Mouse (Mus musculus) natural killer cell, adult 2 months (primary cell): ENCODE data around the gene Lbhd1.
"Not testable (repeated sequence)": the region's sequence is repeated elsewhere in the genome, so short reads cannot be mapped to it uniquely, and the experiment has no call there.

Experiments
- DNase-seq, 2 experiments: peaks; one replicate each; pipeline ENCODE4 v3.0.0; 2022; ENCODE audit warnings: low spot score in 2 of 2

The Lbhd1 gene

DNA sequence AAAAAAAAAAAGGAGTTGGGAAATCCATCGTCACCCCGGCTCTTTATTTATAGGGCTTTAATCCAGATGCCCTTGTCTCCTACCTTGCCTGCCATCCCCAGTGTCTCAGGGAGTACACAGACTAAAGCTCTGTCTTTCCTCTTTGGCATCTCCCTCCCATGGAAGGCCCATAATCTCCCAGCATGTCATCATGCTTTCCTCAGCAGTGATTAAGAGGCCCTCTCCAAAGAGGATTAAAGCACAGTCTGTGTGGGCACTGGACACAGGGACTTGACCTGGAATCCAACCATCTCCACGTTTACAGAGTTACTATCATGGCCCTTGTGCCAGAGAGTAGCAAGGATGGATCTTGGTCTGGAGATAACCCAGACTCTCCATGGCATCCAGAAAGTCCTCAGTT lies at the start of gene Lbhd1, which contains the start of gene Gm49403:
TSS of gene Lbhd1 (plus strand) at position 117 of the 400 bp plus-strand sequence.
TSS of gene Gm49403 (plus strand) at position 315 of the 400 bp plus-strand sequence.
- DNase-seq = no peak

DNA sequence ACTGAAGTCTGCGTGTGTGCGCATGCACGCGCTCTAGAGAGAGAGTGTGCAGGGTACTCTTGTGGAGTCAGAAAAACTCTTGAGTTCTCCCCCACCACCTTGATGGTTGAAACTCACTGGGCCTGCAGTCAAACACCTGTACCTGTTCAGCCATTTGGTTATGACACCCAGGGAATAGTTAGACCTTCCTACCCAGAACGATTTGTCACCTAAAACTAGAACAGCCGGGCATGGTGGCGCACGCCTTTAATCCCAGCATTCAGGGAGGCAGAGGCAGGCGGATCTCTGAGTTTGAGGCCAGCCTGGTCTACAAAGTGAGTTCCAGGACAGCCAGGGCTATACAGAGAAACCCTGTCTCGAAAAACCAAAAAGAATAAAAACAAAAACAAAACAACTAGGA lies 47.2 kb upstream of the Lbhd1 start:
- not testable (repeated sequence) for DNase-seq

DNA sequence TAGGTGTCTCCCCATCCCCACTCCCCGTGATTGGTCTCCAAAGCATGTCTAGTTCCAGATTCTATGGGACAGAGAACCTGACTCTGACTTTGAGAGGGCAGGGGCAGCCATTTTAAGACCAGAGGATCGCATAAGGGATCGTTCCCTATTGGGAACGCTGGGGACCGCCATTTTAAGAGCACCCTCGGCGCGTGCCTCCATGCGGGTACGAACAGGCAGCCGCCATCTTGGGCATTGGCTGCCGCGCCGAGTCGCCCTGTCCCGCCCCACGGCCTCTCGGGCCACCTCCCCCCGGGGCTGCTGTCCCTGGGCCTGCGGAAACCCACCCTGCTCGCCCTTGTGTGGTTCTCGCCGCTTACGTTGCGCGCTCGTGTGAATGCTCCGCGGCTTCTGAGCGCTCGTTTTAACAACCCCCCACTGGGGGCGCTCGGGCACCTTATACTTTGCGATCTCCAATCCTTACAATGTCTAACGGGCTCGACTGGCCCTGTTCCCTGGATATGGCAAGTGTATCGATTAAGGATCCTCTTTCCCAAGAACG lies 46.2 kb upstream of the Lbhd1 start, which contains the start of gene Bscl2:
TSS of gene Bscl2 (plus strand) at position 217 of the 541 bp plus-strand sequence.
- DNase-seq = peak; percentile 80 to 85

DNA sequence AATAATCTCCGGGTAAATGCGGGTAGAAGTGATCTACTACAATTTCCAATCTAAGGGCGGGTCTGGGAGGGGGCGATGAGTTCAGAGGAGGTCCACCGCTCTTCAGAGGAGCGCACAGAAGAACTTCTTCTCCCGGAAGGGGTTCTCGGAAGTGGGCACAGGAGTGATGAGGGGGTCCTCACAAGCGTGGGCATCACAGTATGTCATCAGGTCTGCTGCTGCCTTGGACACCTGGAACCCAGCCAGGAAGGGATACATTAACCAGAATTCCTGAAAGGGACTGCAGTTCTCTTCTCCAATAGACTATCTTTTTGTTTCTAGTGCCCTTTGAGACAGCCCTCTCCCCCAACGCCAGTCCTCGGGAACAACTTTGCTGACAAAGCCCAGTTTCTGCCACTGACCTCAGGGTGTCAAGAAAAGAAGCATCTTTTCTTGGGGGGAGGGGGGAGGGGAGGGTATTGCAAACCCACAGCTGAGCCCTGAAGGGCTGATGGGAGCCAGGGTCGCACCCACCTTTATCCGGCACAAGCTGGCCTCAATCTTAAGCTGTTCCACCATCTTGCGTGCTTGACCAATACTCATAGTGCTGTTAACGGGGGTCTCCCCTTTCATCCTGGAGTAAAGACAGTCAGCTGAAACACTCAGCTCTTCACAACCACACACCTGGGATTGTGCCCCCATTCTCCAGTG lies 45.3 kb upstream of the Lbhd1 start:
- DNase-seq = no peak

DNA sequence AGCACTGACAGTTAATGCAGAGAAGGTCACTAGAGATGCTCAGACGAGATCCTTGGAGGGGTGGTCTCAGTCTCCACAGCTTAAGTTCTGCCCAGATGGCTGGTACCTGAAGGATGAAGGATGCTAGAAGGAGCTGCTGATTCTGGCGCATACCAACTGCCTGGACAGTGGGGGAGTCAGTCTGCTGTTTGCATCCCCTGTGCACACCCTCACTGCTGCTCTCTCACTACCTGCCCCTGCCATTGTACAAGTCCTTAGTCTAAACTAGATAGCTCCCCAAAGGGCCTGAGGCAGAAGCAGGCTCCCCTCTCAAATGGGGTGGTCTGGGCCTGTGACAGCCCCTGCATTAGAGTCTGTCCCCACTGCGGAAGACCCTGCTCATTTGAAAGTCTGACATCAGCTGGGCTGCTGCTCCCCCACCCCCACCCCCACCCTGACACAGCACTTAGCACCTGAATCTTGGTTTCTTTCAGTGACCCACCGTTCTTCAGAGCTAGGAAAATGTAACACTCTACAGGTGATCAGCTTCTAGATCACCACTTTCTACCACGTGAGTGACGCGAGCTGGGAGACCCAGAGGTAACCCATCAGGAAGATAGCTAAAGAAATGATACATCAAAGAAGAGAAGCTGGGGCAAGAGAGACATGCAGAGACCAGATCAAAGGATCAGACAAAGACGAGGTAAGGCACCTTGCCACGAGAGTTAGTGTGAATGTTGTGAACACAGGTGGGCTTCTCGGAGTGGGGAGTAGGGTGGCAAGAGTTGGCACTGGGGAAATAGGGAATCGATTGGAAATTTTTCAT lies 44.2 kb upstream of the Lbhd1 start, which contains the start of gene Gng3:
TSS of gene Gng3 (minus strand) at position 92 of the 805 bp plus-strand sequence.
- no peak for DNase-seq

DNA sequence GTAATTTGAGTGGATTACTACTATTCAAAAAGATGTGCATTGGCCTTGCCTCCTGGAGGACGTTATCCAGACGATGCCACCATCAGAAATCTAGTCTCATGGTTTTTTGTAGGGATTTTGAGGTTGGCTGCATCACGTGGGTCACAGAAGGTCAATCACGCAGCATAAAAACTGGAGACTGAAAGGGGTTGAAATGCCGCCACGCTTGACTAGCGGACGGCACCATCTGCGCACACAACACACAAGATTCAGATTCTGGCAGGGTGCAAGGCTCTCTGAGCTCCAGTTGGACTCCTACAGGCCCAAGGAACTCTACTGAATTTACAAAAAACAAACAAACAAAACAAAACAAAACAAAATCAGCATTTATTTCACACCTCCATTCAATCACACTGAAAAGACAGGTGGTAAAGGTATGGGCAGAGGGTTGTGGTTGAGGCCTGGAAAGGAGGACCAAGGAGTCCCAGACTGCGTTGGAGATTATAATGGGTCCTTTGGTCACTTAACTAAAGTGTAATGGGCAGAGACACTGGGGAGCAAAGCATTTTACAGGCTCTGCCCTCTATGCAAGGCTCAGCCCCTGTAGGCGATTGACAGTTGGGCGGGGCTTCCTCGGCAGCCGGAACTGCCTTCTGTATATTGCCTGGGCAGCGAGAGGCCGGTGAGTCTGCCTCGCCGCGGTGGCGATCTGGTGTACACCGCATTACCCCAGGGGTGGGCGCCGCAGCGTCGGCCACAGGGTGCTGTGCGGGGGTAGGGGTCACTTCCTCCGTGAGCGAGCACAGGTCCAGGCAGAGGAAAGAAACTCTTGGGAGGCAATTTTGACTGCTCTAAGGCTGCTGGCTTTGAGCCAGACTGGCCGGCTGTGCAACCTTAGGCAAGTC lies 43.4 kb upstream of the Lbhd1 start:
- DNase-seq = peak; percentile 58 to 65

DNA sequence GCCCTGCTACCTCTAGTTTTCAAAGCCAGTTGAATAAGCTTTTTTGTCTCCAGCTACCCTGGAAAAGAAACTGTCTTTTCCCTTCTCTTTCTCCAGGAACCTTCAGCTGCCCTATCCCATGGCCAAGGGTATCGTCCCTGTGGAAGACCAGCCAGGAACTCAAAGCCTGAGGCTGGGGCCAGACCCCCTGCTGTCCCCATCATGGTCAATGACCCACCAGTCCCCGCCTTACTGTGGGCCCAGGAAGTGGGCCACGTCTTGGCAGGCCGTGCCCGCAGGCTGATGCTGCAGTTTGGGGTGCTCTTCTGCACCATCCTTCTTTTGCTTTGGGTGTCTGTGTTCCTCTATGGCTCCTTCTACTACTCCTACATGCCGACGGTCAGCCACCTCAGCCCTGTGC lies 42.5 kb upstream of the Lbhd1 start:
- DNase-seq = no peak

DNA sequence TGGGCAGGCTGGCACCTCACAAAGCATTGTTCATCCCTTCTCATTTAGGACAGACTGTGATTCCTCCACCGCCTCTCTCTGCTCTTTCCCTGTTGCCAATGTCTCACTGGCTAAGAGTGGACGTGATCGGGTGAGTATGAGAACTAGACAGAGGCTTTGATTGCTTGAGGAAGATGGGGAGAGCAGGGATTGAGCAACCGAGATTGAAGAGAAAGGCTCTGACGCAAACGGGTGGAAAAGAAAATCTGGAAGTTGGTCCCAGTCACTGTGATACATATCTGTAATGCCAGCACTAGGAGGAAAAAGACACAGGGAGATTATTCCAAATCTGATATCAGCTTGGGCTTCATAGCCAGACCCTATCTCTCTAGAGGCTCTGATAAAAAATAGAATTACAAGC lies 40.6 kb upstream of the Lbhd1 start:
- no peak for DNase-seq

DNA sequence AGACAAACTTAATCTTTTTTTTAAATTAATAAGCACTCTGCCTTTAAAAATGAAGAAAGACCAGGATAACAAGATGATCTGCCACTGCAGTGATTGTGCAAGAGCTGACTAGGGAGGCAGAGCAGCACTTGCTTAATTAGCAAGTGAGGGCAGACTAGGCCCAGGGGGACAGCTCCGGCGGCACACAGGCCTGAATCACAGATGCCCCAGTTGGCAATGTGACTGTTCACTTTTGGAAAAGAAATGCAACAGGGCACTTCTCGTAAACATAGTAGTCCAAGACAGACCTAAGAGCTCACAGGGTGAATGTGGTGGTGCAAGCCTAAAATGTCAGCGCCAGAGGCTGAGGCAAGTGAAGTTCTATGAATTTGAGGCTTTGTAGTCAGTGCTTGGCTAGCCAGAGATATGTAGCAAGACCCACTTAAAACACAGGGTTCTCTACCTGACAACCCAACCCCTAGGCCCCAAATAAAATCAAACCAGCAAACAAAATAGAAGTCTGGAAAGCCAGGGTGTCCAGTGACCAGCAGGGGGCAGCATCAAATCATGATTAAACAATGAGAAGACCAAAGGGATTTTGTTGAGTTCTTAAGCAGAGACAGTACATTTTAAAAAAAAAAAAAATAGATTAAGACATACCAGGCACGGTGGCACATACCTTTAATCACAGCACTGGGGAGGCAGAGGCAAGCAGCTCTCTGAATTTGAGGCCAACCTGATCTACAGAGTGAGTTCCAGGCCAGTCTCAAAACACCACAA lies 39.0 kb upstream of the Lbhd1 start:
- peak; percentile 73 to 81 for DNase-seq

DNA sequence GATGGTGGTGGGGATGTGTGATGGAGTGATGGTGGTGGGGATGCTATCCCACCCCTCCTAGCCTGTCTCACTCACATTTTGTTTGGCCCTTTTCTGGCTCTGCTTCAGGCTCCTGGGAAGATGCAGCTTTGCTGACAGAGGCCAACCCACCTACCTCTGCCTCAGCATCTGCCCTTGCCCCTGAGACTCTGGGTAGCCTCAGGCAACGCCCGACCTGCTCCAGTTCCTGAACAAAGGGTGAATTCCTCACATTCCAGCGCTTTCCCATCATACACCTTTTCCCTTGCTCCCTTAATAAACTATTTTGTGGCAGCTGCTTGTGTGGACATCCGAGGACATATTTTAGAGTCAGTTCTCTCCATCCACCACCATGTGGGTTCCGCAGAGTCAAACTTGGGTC lies 35.2 kb upstream of the Lbhd1 start:
- no peak for DNase-seq

DNA sequence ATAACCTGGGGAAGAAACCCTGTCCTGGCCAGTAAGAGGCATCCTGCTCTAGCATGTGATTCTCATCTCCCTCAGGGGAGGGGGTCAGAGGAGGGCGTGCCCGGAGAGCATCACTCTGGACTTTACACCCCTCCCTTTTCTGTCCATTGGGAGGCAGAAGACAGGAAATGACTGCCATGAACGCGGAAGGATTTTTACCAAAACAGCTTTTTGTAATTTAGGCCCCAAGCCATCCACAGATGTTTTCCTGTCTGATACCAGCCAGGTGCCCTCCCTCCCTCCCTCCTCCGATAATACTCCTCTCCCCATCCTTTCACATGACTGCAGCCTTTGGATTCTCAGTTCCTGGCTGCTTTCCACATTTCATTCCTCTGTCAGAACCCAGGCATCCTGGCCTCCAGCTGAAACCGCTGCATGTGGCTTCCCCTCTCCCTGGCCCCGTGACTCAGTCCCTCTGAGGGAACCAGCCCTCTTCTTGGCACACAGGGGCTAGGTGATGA lies 33.1 kb upstream of the Lbhd1 start, which contains the start of gene Lrrn4cl:
TSS of gene Lrrn4cl (plus strand) at position 367 of the 500 bp plus-strand sequence.
- no peak for DNase-seq

DNA sequence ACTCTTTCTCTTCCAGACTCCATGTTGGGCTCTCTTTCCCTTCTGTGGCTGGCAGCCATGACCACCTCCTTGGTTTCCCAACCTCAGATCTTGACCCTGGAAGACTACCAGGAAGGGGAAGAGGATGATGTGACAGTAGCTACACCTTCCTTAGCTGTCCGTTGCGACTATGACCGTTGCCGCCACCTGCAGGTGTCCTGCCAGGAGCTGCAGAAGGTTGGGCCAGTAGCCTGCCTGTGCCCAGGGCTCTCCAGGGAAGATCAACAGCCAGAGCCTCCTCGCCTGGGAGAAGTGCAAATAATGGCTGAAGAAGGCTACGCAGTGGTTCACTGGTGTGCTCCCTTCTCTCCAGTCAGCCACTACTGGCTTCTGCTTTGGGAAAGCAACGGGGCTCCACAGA lies 31.9 kb upstream of the Lbhd1 start:
- no peak for DNase-seq

DNA sequence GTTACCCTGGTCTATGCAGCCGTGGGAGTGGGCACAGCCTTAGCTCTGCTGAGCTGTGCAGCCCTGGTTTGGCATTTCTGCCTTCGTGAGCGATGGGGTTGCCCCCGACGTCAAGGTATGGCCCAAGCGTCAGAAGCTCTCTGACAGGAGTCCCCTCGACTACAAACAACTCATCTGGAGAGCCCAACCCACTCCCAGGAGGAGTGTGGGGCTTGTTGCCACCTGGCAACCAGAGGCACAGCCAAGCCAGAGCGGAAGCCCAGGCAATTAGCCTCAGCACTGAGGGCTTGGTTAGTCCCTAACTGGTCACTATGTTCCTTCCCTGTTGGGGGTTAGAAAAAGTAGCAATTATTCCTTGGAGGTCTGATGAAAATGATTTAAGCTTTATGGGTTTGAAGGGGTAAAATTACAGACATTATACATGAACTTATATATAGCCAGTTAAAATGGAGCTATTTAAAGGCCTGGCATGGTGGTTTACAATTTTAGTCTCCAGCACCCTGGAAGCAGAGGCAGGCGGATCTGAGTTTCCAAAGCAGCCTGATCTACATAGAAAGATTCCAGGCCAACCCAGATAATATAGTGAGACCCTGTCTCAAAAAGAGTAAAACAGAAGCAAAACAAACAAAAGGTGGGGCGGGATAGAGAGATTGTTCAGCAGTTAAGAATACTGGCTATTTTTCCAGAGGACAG lies 31.1 kb upstream of the Lbhd1 start:
- DNase-seq = no peak

DNA sequence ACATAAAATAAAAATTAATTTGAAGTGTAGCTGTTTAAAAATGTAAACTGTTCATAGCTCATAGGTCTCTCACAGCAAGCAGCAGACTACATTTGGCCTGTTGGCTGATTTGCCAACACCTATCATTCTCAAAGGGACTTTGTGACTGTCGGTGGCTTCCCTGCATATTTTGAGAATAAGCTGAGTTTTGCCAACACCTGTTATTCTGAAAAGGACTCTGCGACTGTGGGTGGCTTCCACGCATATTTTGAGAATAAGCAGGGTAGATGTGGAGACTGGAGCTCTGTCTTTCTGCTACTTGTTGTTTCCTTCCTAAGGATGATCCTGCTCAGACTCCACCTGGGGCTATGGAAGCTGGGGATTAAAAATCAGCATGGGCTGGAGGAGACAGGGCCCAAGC lies 30.4 kb upstream of the Lbhd1 start:
- no peak for DNase-seq

DNA sequence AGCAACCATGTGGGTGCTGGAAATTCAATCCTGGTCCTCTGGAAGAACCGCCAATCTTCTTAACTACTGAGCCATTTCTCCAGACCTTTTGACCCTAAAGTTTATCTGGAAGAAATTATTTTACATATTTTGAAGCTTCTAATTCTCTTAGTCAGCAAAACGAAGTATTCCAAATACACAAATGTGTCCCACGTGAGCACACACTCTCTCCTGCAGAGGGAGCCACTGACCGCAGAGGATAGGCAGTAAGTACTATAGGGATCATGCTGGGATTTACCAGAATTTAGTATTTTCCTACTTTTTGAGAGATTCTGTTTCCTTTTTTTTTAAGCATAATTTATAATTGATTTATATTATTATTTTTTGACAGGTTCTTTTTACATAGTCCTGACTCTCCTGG lies 25.8 kb upstream of the Lbhd1 start:
- no peak for DNase-seq

DNA sequence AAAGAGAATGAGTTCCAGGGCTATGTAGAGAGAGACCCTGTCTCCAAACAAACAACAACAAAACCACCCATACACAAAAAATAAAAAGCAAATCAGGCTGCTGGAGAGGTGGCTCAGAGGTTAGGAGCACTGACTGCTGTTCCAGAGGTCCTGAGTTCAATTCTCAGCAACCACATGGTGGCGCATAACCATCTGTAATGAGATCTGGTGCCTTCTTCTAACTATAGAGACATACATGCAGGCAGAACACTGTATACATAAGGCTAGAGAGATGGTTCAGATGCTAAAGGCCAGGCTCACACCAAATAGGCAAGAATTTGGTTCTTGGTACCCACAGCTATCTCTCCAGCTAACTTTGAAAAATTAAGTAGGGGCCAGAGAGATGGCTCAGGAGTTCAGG lies 24.5 kb upstream of the Lbhd1 start:
- DNase-seq = peak; percentile 33 to 44

DNA sequence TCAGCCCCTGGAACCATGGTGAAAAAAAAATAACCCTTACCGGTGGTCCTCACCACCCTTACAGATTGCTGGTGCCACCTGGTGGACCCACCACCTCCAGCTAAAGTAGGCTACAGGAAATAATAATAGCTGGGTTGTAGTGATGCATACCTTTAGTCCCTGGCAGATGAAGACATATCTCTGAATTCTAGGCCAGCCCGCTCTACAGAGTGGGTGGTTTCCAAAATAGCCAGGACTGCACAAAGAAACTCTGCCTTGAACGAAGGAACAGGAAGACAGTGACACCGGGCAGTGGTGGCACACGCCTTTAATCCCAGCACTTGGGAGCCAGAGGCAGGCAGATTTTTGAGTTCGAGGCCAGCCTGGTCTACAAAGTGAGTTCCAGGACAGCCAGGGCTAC lies 19.3 kb upstream of the Lbhd1 start:
- no peak for DNase-seq

DNA sequence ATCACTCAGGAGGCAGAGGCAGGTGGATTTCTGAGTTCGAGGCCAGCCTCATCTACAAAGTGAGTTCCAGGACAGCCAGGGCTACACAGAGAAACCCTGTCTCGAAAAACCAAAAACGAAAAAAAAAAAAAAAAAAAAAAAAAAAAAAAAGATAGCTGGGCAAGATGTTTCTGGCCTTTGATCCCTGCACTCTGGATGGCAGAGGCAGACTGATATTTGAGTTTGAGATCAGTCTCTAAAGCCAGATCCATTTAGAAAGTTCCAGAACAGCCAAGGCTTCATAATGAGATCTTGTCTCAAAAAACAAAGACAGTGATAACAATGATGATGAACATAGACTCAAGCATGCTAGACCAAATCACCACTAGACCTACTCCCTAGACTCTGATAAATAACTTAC lies 13.2 kb upstream of the Lbhd1 start:
- not testable (repeated sequence) for DNase-seq

DNA sequence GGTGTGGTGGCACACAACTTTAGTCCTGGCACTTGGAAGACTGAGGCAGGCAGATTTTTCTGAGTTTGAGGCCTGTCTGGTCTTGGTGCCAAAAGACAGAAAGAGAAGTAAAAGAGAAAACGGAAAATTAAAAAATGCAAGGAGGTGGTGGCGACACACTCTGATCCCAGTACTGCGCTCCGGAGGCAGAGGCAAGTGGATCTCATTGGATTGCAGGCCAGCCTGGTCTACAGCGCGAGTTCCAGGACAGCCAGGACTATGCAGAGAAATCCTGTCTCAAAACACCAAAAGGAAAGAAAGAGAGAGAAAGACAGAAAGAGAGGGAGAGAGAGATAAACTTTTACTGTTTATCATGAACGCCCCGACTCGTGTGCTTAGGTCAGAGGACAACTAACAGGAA lies 12.7 kb upstream of the Lbhd1 start:
- DNase-seq = no peak
